Mouse (Mus musculus): Measurements from ENCODE around the gene Sap30l. TPM values are rescaled to one million over a fixed set of nuclear protein-coding genes. Genes with fewer than 3 reads are reported as not detected.
"Not testable (repeated sequence)": the region's sequence is repeated elsewhere in the genome, so short reads cannot be mapped to it uniquely, and the experiment has no call there.

Gene Sap30l
- polyA plus RNA-seq, 1 experiment from 2014 or later = 6.6 TPM

- Histone ChIP-seq H3K4me3 (replicated peaks; ENCODE audit: low read length) (no peak overlapping the region), H3K9ac (ENCODE audit: low read length) (no peak overlapping the region), H3K27me3 (ENCODE audit: control insufficient read depth, insufficient read depth, low read length) (no peaks in the 10 kb centered on the region), H3K27ac (ENCODE audit: low read length) (no peak overlapping the region), H3K4me1 (ENCODE audit: control insufficient read depth, insufficient read depth, low read length) (peaks cover 4% of the 10 kb centered on the region; the same call in 1 of the 2 replicates), H3K36me3 (ENCODE audit: control insufficient read depth, insufficient read depth, low read length) (0 out of 2 replicates have a peak, but pooled peaks cover 7% of the 10 kb centered on the region), H3K9me3 (replicated peaks; ENCODE audit: control insufficient read depth, low read length) (no peaks in the 10 kb centered on the region), H3K4me2 (ENCODE audit: low read depth, low read length) (no peak overlapping the region)
- ATAC-seq (ENCODE audit: insufficient read depth, low FRiP score) = no peak
- 84% methylated on average over 17 of the region's 17 CpGs for WGBS
Observed at GRCm38 (mm10) chr11:57809017-57809731, 7.7 kb downstream of the Sap30l start.

- WGBS = 67% methylated on average over 8 of the region's 8 CpGs
Observed at GRCm38 (mm10) chr11:57809732-57810098, 8.3 kb downstream of the Sap30l start.

GRCm38 (mm10) chr11:57811006-57811405 lies 9.6 kb downstream of the Sap30l start:
- Histone ChIP-seq H3K27ac (ENCODE audit: low read length) (no peak overlapping the region), H3K9me3 (replicated peaks; ENCODE audit: control insufficient read depth, low read length) (no peaks in the 10 kb centered on the region), H3K4me3 (replicated peaks; ENCODE audit: low read length) (no peak overlapping the region), H3K4me2 (ENCODE audit: low read depth, low read length) (no peak overlapping the region), H3K36me3 (ENCODE audit: control insufficient read depth, insufficient read depth, low read length) (0 out of 2 replicates have a peak, but pooled peaks cover 7% of the 10 kb centered on the region), H3K4me1 (ENCODE audit: control insufficient read depth, insufficient read depth, low read length) (peaks cover 4% of the 10 kb centered on the region; the same call in 1 of the 2 replicates), H3K27me3 (ENCODE audit: control insufficient read depth, insufficient read depth, low read length) (no peaks in the 10 kb centered on the region), H3K9ac (ENCODE audit: low read length) (no peak overlapping the region)
- 74% methylated on average over 7 of the region's 7 CpGs for WGBS
- ATAC-seq (ENCODE audit: insufficient read depth, low FRiP score) = no peak

More at GRCm38 (mm10) chr11:57809732-57810098, 8.3 kb downstream of the Sap30l start:
- Histone ChIP-seq H3K27me3 (ENCODE audit: control insufficient read depth, insufficient read depth, low read length) (no peaks in the 10 kb centered on the region), H3K36me3 (ENCODE audit: control insufficient read depth, insufficient read depth, low read length) (0 out of 2 replicates have a peak, but pooled peaks cover 7% of the 10 kb centered on the region), H3K27ac (ENCODE audit: low read length) (no peak overlapping the region), H3K9ac (ENCODE audit: low read length) (no peak overlapping the region), H3K9me3 (replicated peaks; ENCODE audit: control insufficient read depth, low read length) (no peaks in the 10 kb centered on the region), H3K4me1 (ENCODE audit: control insufficient read depth, insufficient read depth, low read length) (peaks cover 4% of the 10 kb centered on the region; the same call in 1 of the 2 replicates), H3K4me3 (replicated peaks; ENCODE audit: low read length) (no peak overlapping the region), H3K4me2 (ENCODE audit: low read depth, low read length) (no peak overlapping the region)
- ATAC-seq (ENCODE audit: insufficient read depth, low FRiP score) = no peak

GRCm38 (mm10) chr11:57812212-57812611 lies 10.8 kb downstream of the Sap30l start:
- Histone ChIP-seq H3K27me3 (ENCODE audit: control insufficient read depth, insufficient read depth, low read length) (no peaks in the 10 kb centered on the region), H3K9ac (ENCODE audit: low read length) (no peak overlapping the region), H3K9me3 (replicated peaks; ENCODE audit: control insufficient read depth, low read length) (no peaks in the 10 kb centered on the region), H3K4me1 (ENCODE audit: control insufficient read depth, insufficient read depth, low read length) (peaks cover 4% of the 10 kb centered on the region; the same call in 1 of the 2 replicates), H3K27ac (ENCODE audit: low read length) (no peak overlapping the region), H3K4me2 (ENCODE audit: low read depth, low read length) (no peak overlapping the region), H3K4me3 (replicated peaks; ENCODE audit: low read length) (no peak overlapping the region), H3K36me3 (ENCODE audit: control insufficient read depth, insufficient read depth, low read length) (0 out of 2 replicates have a peak, but pooled peaks cover 7% of the 10 kb centered on the region)
- WGBS = 93% methylated on average over 8 of the region's 8 CpGs
- no peak for ATAC-seq (ENCODE audit: insufficient read depth, low FRiP score)

- H3K27me3 ChIP-seq (ENCODE audit: control insufficient read depth, insufficient read depth, low read length) = no peaks in the 10 kb centered on the region
- no peaks in the 10 kb centered on the region for H3K9me3 ChIP-seq (replicated peaks; ENCODE audit: control insufficient read depth, low read length)
- H3K27ac ChIP-seq (ENCODE audit: low read length) = no peak overlapping the region
- H3K36me3 ChIP-seq (ENCODE audit: control insufficient read depth, insufficient read depth, low read length) = 0 out of 2 replicates have a peak, but pooled peaks cover 7% of the 10 kb centered on the region
- H3K4me3 ChIP-seq (replicated peaks; ENCODE audit: low read length) = no peak overlapping the region
- H3K4me2 ChIP-seq (ENCODE audit: low read depth, low read length) = no peak overlapping the region
- ATAC-seq (ENCODE audit: insufficient read depth, low FRiP score) = no peak
- H3K4me1 ChIP-seq (ENCODE audit: control insufficient read depth, insufficient read depth, low read length) = peaks cover 4% of the 10 kb centered on the region; the same call in 1 of the 2 replicates
- no peak overlapping the region for H3K9ac ChIP-seq (ENCODE audit: low read length)
- WGBS = 91% methylated on average over 3 of the region's 3 CpGs
Observed at GRCm38 (mm10) chr11:57813641-57814040, 12.2 kb downstream of the Sap30l start.

GRCm38 (mm10) chr11:57818189-57818588 lies 16.8 kb downstream of the Sap30l start:
- Histone ChIP-seq H3K9ac (ENCODE audit: low read length) (no peak overlapping the region), H3K27ac (ENCODE audit: low read length) (no peak overlapping the region), H3K4me3 (replicated peaks; ENCODE audit: low read length) (no peak overlapping the region), H3K36me3 (ENCODE audit: control insufficient read depth, insufficient read depth, low read length) (no peaks in the 10 kb centered on the region), H3K4me1 (ENCODE audit: control insufficient read depth, insufficient read depth, low read length) (no peaks in the 10 kb centered on the region), H3K27me3 (ENCODE audit: control insufficient read depth, insufficient read depth, low read length) (no peaks in the 10 kb centered on the region), H3K4me2 (ENCODE audit: low read depth, low read length) (no peak overlapping the region), H3K9me3 (replicated peaks; ENCODE audit: control insufficient read depth, low read length) (no peaks in the 10 kb centered on the region)
- WGBS = 88% methylated on average over 4 of the region's 4 CpGs
- ATAC-seq (ENCODE audit: insufficient read depth, low FRiP score) = no peak

GRCm38 (mm10) chr11:57819999-57820581 lies 18.7 kb downstream of the Sap30l start:
- 0 out of 2 replicates have a peak, but pooled peaks cover 3% of the 10 kb centered on the region for H3K4me1 ChIP-seq (ENCODE audit: control insufficient read depth, insufficient read depth, low read length)
- no peak overlapping the region for H3K4me3 ChIP-seq (replicated peaks; ENCODE audit: low read length)
- no peak overlapping the region for H3K9ac ChIP-seq (ENCODE audit: low read length)
- H3K27ac ChIP-seq (ENCODE audit: low read length) = no peak overlapping the region
- no peaks in the 10 kb centered on the region for H3K36me3 ChIP-seq (ENCODE audit: control insufficient read depth, insufficient read depth, low read length)
- no peak for ATAC-seq (ENCODE audit: insufficient read depth, low FRiP score)
- no peaks in the 10 kb centered on the region for H3K9me3 ChIP-seq (replicated peaks; ENCODE audit: control insufficient read depth, low read length)
- no peak overlapping the region for H3K4me2 ChIP-seq (ENCODE audit: low read depth, low read length)
- 30% methylated on average over 9 of the region's 9 CpGs for WGBS
- H3K27me3 ChIP-seq (ENCODE audit: control insufficient read depth, insufficient read depth, low read length) = no peaks in the 10 kb centered on the region

GRCm38 (mm10) chr11:57823159-57823558 lies 21.7 kb downstream of the Sap30l start:
- WGBS = 94% methylated on average over 2 of the region's 2 CpGs
- H3K4me2 ChIP-seq (ENCODE audit: low read depth, low read length); H3K4me3 ChIP-seq (replicated peaks; ENCODE audit: low read length); H3K9ac ChIP-seq (ENCODE audit: low read length); H3K36me3 ChIP-seq (ENCODE audit: control insufficient read depth, insufficient read depth, low read length); H3K9me3 ChIP-seq (replicated peaks; ENCODE audit: control insufficient read depth, low read length); H3K27ac ChIP-seq (ENCODE audit: low read length); ATAC-seq (ENCODE audit: insufficient read depth, low FRiP score): not testable (repeated sequence)
- peaks cover 16% of the 10 kb centered on the region for H3K27me3 ChIP-seq (ENCODE audit: control insufficient read depth, insufficient read depth, low read length)
- peaks cover 12% of the 10 kb centered on the region for H3K4me1 ChIP-seq (ENCODE audit: control insufficient read depth, insufficient read depth, low read length)

- no peak overlapping the region for H3K9ac ChIP-seq (ENCODE audit: low read length)
- ATAC-seq (ENCODE audit: insufficient read depth, low FRiP score) = no peak
- H3K9me3 ChIP-seq (replicated peaks; ENCODE audit: control insufficient read depth, low read length) = no peaks in the 10 kb centered on the region
- no peaks in the 10 kb centered on the region for H3K36me3 ChIP-seq (ENCODE audit: control insufficient read depth, insufficient read depth, low read length)
- no peak overlapping the region for H3K4me3 ChIP-seq (replicated peaks; ENCODE audit: low read length)
- peaks cover 13% of the 10 kb centered on the region for H3K4me1 ChIP-seq (ENCODE audit: control insufficient read depth, insufficient read depth, low read length)
- H3K4me2 ChIP-seq (ENCODE audit: low read depth, low read length) = no peak overlapping the region
- peaks cover 21% of the 10 kb centered on the region for H3K27me3 ChIP-seq (ENCODE audit: control insufficient read depth, insufficient read depth, low read length)
- no peak overlapping the region for H3K27ac ChIP-seq (ENCODE audit: low read length)
- 62% methylated on average over 7 of the region's 7 CpGs for WGBS
Observed at GRCm38 (mm10) chr11:57823714-57824113, 22.3 kb downstream of the Sap30l start.
